ENCODE assay signal across 35 mouse cellular contexts in the genomic region with DNA sequence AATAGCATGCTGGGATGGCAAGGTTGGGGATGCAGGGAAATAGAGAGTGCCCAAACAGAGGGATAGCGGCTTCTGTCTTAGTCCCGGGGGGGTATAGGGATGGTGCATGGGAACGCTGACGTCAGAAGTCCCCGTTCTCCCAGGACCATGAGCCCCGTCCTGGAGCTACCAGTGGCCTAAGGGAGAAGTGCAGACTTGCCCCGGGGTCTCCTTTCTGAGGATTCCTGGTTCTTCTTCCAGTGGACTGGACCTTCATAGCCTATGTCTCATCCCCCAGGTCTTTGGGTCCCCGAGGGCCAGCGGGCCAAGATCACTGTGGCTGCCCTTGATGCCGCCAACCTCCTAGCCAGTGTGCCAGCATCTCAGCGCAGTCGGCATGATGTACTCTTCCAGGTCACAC. TPM values are rescaled to one million over a fixed set of nuclear protein-coding genes. Genes with fewer than 3 reads are reported as not detected.
"Had no signal": no experiment of that assay in that cellular context is flagged by ENCODE, and none has a peak within 500 bp of the region (broad histone marks: within the 10 kb centered on the region; RNA-seq: fewer than 3 reads in every experiment).

No protein-coding gene starts in this region.

- H3K27ac ChIP-seq: gastrocnemius, adult 2 months; heart, adult 2 months; heart, embryonic 10.5 days; hindbrain, embryonic 12.5 days; hindbrain, embryonic 14.5 days; kidney, embryonic 15.5 days; kidney, postnatal 0 days; limb, embryonic 12.5 days; liver, embryonic 13.5 days; liver, embryonic 15.5 days had no signal

- H3K4me2 ChIP-seq: heart, embryonic 12.5 days; hindbrain, embryonic 12.5 days; hindbrain, embryonic 14.5 days; kidney, embryonic 15.5 days; limb, embryonic 12.5 days; liver, embryonic 11.5 days; liver, embryonic 13.5 days; liver, embryonic 15.5 days had no signal

- DNase-seq: gastrocnemius, adult 2 months; gastrocnemius, postnatal 10 days; gastrocnemius, postnatal 25 days; heart, adult 2 months; heart, postnatal 10 days; kidney, adult 11 months; kidney, adult 2 months; kidney, adult 9 months; kidney, postnatal 14 days; kidney, postnatal 36 days; layer of hippocampus, adult 9-11 months; layer of hippocampus, postnatal 36 days; left cerebral cortex, postnatal 4 days; liver; liver, embryonic 13.5 days had no signal

- H3K4me3 ChIP-seq: gastrocnemius, adult 2 months; heart, adult 2 months; heart, embryonic 10.5 days; heart, embryonic 12.5 days; hindbrain, embryonic 12.5 days; kidney, embryonic 15.5 days; limb, embryonic 12.5 days; liver, embryonic 13.5 days; liver, embryonic 15.5 days had no signal

- H3K36me3 ChIP-seq: hindbrain, embryonic 12.5 days; liver, embryonic 13.5 days; liver, embryonic 15.5 days had no signal

- ATAC-seq: hindbrain, embryonic 16.5 days; intestine, embryonic 16.5 days had no signal

- H3K9me3 ChIP-seq: heart, embryonic 10.5 days; heart, embryonic 12.5 days; hindbrain, embryonic 12.5 days; kidney, embryonic 15.5 days; limb, embryonic 12.5 days; liver, embryonic 13.5 days; liver, embryonic 15.5 days had no signal

- H3K27me3 ChIP-seq: kidney, embryonic 15.5 days; limb, embryonic 12.5 days; liver, embryonic 13.5 days had no signal

- H3K9ac ChIP-seq: heart, embryonic 12.5 days; hindbrain, embryonic 14.5 days; kidney, embryonic 15.5 days; liver, embryonic 13.5 days; liver, embryonic 15.5 days had no signal

RNA-seq across cellular contexts. Expression of a gene that starts 31.9 kb away (rescaled TPM):
- total RNA-seq: granulocyte monocyte progenitor cell, adult 5-6 weeks; hematopoietic stem cell, adult 5-6 weeks had no signal

RNA-seq across cellular contexts. Expression of a gene that starts 32.3 kb away (rescaled TPM):
- total RNA-seq: granulocyte monocyte progenitor cell, adult 5-6 weeks; heart, adult 2 months; heart, postnatal 25 days; hematopoietic stem cell, adult 5-6 weeks; layer of hippocampus, adult 18-20 months; layer of hippocampus, adult 8-10 months; layer of hippocampus, postnatal 14 days; layer of hippocampus, postnatal 36 days; left cerebral cortex, adult 18-20 months; left cerebral cortex, postnatal 10 days; left cerebral cortex, postnatal 25 days; left cerebral cortex, postnatal 4 days had no signal
- polyA plus RNA-seq: hindbrain, embryonic 14.5 days; hindbrain, embryonic 16.5 days; liver, embryonic 11.5 days; liver, embryonic 13.5 days had no signal
